Mouse (Mus musculus): ENCODE results near the gene Mxra7.

The Mxra7 gene

GRCm38 (mm10) chr11:116784221-116784620 is 43.6 kb downstream of the Mxra7 start:
- no peak for DNase-seq (ENCODE audit: low read depth, low spot score)

- DNase-seq (ENCODE audit: low read depth, low spot score), result no peak
Measured at GRCm38 (mm10) chr11:116782737-116783145, 45.1 kb downstream of the Mxra7 start.

- no peak for DNase-seq (ENCODE audit: low read depth, low spot score)
Measured at GRCm38 (mm10) chr11:116775407-116775806, 52.4 kb downstream of the Mxra7 start, which contains the start of gene St6galnac1. TSS of gene St6galnac1 (minus strand) at chr11:116775507.

GRCm38 (mm10) chr11:116773205-116773604 is 54.6 kb downstream of the Mxra7 start:
- DNase-seq (ENCODE audit: low read depth, low spot score), result no peak

GRCm38 (mm10) chr11:116769873-116770272 is 58.0 kb downstream of the Mxra7 start:
- DNase-seq (ENCODE audit: low read depth, low spot score), result no peak

GRCm38 (mm10) chr11:116764946-116765345 is 62.9 kb downstream of the Mxra7 start:
- no peak for DNase-seq (ENCODE audit: low read depth, low spot score)

- DNase-seq (ENCODE audit: low read depth, low spot score), result no peak
Measured at GRCm38 (mm10) chr11:116764346-116764745, 63.5 kb downstream of the Mxra7 start.

- DNase-seq (ENCODE audit: low read depth, low spot score), result no peak
Measured at GRCm38 (mm10) chr11:116755191-116755590, 72.7 kb downstream of the Mxra7 start.

- no peak for DNase-seq (ENCODE audit: low read depth, low spot score)
Measured at GRCm38 (mm10) chr11:116753674-116754470, 74.0 kb downstream of the Mxra7 start.
